Comparison of ENCODE assay signal across 13 mouse cellular contexts in the genomic region with DNA sequence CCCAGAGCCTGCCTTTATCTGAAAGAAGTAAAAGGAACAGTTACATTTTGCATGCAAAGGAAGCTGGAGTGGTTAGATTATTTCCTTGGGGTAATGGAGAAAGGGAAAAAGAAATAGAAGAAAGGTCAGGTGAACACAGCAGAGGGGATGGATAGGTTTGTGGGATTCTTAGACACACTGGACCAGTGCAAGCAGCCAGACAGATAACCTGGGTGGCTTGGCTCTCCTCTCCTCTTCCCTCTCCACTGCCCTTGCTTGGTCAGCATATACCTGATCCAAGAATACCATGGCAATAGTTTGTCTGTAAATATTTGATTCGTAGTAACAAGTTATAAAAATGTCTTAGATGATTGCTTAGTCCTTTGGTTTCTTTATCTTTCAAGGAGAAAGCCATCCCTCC. TPM values are rescaled to one million over a fixed set of nuclear protein-coding genes. Genes with fewer than 3 reads are reported as not detected.
DNase-seq lines count a peak whose midpoint lies in the region; ATAC-seq lines count a peak whose summit lies in the region.
"Had no signal": no experiment of that assay in that cellular context is flagged by ENCODE, and none has a peak within 500 bp of the region (broad histone marks: within the 10 kb centered on the region; RNA-seq: fewer than 3 reads in every experiment).

No protein-coding gene starts in this region.

- no peaks in the 10 kb centered on the region for H3K9me3 ChIP-seq in midbrain, embryonic 13.5 days
- H3K9me3 ChIP-seq in midbrain, embryonic 11.5 days (ENCODE audit: control insufficient read depth, low read length): no peaks in the 10 kb centered on the region
- no peaks in the 10 kb centered on the region for H3K9me3 ChIP-seq in forebrain, embryonic 16.5 days (ENCODE audit: control insufficient read depth, low read length)
- H3K9me3 ChIP-seq in neural tube, embryonic 13.5 days: no peaks in the 10 kb centered on the region
- H3K9me3 ChIP-seq: embryonic facial prominence, embryonic 12.5 days; lung, embryonic 15.5 days had no signal

- peak; percentile 56 for ATAC-seq in frontal cortex, adult (ENCODE audit: low TSS enrichment)
- ATAC-seq in midbrain, embryonic 13.5 days: peak; percentile 56; the same call in 1 of the 2 replicates
- no peak for ATAC-seq in midbrain, embryonic 11.5 days (ENCODE audit: low FRiP score)
- ATAC-seq in forebrain, embryonic 16.5 days: peak; percentile 31; the same call in 1 of the 2 replicates
- no peak for ATAC-seq in neural tube, embryonic 13.5 days (ENCODE audit: low read depth)

- no peaks in the 10 kb centered on the region for H3K27me3 ChIP-seq in midbrain, embryonic 13.5 days
- H3K27me3 ChIP-seq in midbrain, embryonic 11.5 days (ENCODE audit: control insufficient read depth, insufficient read depth, low read length): no peaks in the 10 kb centered on the region
- H3K27me3 ChIP-seq in forebrain, embryonic 16.5 days (replicated peaks; ENCODE audit: control insufficient read depth, insufficient read depth, low read length): no peaks in the 10 kb centered on the region
- H3K27me3 ChIP-seq in neural tube, embryonic 13.5 days: no peaks in the 10 kb centered on the region
- H3K27me3 ChIP-seq: embryonic facial prominence, embryonic 12.5 days; lung, embryonic 15.5 days had no signal

- 83% methylated on average over 1 of the region's 1 CpGs for WGBS in midbrain, embryonic 13.5 days
- 88% methylated on average over 1 of the region's 1 CpGs for WGBS in midbrain, embryonic 11.5 days
- WGBS in forebrain, embryonic 16.5 days: 83% methylated on average over 1 of the region's 1 CpGs
- WGBS in neural tube, embryonic 13.5 days: 92% methylated on average over 1 of the region's 1 CpGs

- no peak overlapping the region for H3K4me3 ChIP-seq in midbrain, embryonic 13.5 days (replicated peaks)
- H3K4me3 ChIP-seq in midbrain, embryonic 11.5 days (ENCODE audit: low read depth, low read length): no peak overlapping the region
- H3K4me3 ChIP-seq in forebrain, embryonic 16.5 days (replicated peaks; ENCODE audit: low read length): no peak overlapping the region
- H3K4me3 ChIP-seq in neural tube, embryonic 13.5 days: peak overlapping the region; percentile 23
- H3K4me3 ChIP-seq: embryonic facial prominence, embryonic 12.5 days; lung, embryonic 15.5 days had no signal

- no peak overlapping the region for H3K9ac ChIP-seq in midbrain, embryonic 13.5 days (replicated peaks)
- no peak overlapping the region for H3K9ac ChIP-seq in midbrain, embryonic 11.5 days (ENCODE audit: low read length)
- H3K9ac ChIP-seq in forebrain, embryonic 16.5 days (replicated peaks; ENCODE audit: low read depth, low read length): no peak overlapping the region
- no peak overlapping the region for H3K9ac ChIP-seq in neural tube, embryonic 13.5 days
- H3K9ac ChIP-seq: embryonic facial prominence, embryonic 12.5 days; lung, embryonic 15.5 days had no signal

- peak overlapping the region; percentile 42 for H3K4me2 ChIP-seq in midbrain, embryonic 13.5 days (replicated peaks)
- no peak overlapping the region for H3K4me2 ChIP-seq in midbrain, embryonic 11.5 days
- H3K4me2 ChIP-seq in forebrain, embryonic 16.5 days (ENCODE audit: low read length): peak overlapping the region; percentile 54
- peak overlapping the region; percentile 56 for H3K4me2 ChIP-seq in neural tube, embryonic 13.5 days

- H3K36me3 ChIP-seq in midbrain, embryonic 13.5 days: no peaks in the 10 kb centered on the region
- H3K36me3 ChIP-seq in midbrain, embryonic 11.5 days (ENCODE audit: control insufficient read depth, insufficient read depth, low read length): no peaks in the 10 kb centered on the region
- H3K36me3 ChIP-seq in forebrain, embryonic 16.5 days (ENCODE audit: control insufficient read depth, insufficient read depth): no peaks in the 10 kb centered on the region
- no peaks in the 10 kb centered on the region for H3K36me3 ChIP-seq in neural tube, embryonic 13.5 days
- H3K36me3 ChIP-seq: embryonic facial prominence, embryonic 12.5 days; lung, embryonic 15.5 days had no signal

- no peak for DNase-seq in frontal cortex, postnatal 25 days (ENCODE audit: low spot score in 2 of 2)
- DNase-seq in midbrain, embryonic 11.5 days (ENCODE audit: low spot score, missing footprints): no peak
- no peak for DNase-seq in urinary bladder, postnatal 4 days (ENCODE audit: low spot score in 2 of 2)
- no peak for DNase-seq in adrenal gland, postnatal 4 days (ENCODE audit: low spot score in 2 of 2)
- DNase-seq: adrenal gland, postnatal 10 days; cerebellum, postnatal 25 days; kidney, postnatal 4 days had no signal

- H3K4me1 ChIP-seq in midbrain, embryonic 13.5 days (replicated peaks): peaks cover 8% of the 10 kb centered on the region
- no peaks in the 10 kb centered on the region for H3K4me1 ChIP-seq in midbrain, embryonic 11.5 days (ENCODE audit: control insufficient read depth, insufficient read depth, low read length)
- peaks cover 6% of the 10 kb centered on the region for H3K4me1 ChIP-seq in forebrain, embryonic 16.5 days (replicated peaks; ENCODE audit: control insufficient read depth, insufficient read depth, low read length)
- H3K4me1 ChIP-seq in neural tube, embryonic 13.5 days (replicated peaks): peaks cover 13% of the 10 kb centered on the region
- H3K4me1 ChIP-seq: embryonic facial prominence, embryonic 12.5 days; lung, embryonic 15.5 days had no signal

- H3K27ac ChIP-seq in midbrain, embryonic 13.5 days: no peak overlapping the region
- H3K27ac ChIP-seq in midbrain, embryonic 11.5 days (ENCODE audit: low read depth, low read length): no peak overlapping the region
- H3K27ac ChIP-seq in forebrain, embryonic 16.5 days (ENCODE audit: low read length): no peak overlapping the region
- peak overlapping the region; percentile 74 for H3K27ac ChIP-seq in neural tube, embryonic 13.5 days (replicated peaks)
- H3K27ac ChIP-seq: embryonic facial prominence, embryonic 12.5 days; lung, embryonic 15.5 days had no signal

RNA-seq across cellular contexts. Expression of a gene that starts 59.9 kb away (rescaled TPM):
- 30.3 and 32.5 TPM in 2 replicates for polyA plus RNA-seq in midbrain, embryonic 13.5 days (2015; fragmentation: Nextera tagmentation; extraction: Ambion mirVana)
- 45.7 and 46.2 TPM in 2 replicates for polyA plus RNA-seq in midbrain, embryonic 11.5 days (2014; fragmentation: Nextera tagmentation; extraction: Ambion mirVana)
- 34.9 and 38.8 TPM in 2 replicates for polyA plus RNA-seq in forebrain, embryonic 16.5 days (2015; fragmentation: Nextera tagmentation; extraction: Ambion mirVana)
- 35.0 and 40.7 TPM in 2 replicates for polyA plus RNA-seq in neural tube, embryonic 13.5 days (2015; fragmentation: Nextera tagmentation; extraction: Ambion mirVana)
- 10 to 100 TPM; 50.3 to 51.3 TPM for total RNA-seq in adrenal gland, postnatal 4 days (2021)

Comparison
In these comparisons a context has a peak if more than half of its experiments do, and no peak if none do; other contexts are left out.
1. ATAC-seq: peak in frontal cortex, adult (single experiment), midbrain, embryonic 13.5 days (single experiment) and forebrain, embryonic 16.5 days (single experiment); none in midbrain, embryonic 11.5 days (single experiment) and neural tube, embryonic 13.5 days (single experiment).